Mouse (Mus musculus): ENCODE results near the gene Nlgn1. TPM values are rescaled to one million over a fixed set of nuclear protein-coding genes. Genes with fewer than 3 reads are reported as not detected.
"Not testable (repeated sequence)": the region's sequence is repeated elsewhere in the genome, so short reads cannot be mapped to it uniquely, and the experiment has no call there.

Nlgn1 gene
- total RNA-seq, 1 experiment from 2014 or later: not detected

- ATAC-seq (replicated peaks in 1 of 2; ENCODE audit: insufficient read depth in 1 of 2, low FRiP score in 2 of 2, low TSS enrichment in 1 of 2, low read depth in 1 of 2, poor library complexity in 2 of 2, severe bottlenecking in 2 of 2): no peak
These were observed 686.2 kb downstream of the Nlgn1 start for GRCm38 (mm10) chr3:25645895-25646691.

GRCm38 (mm10) chr3:25629198-25629597 lies 703.1 kb downstream of the Nlgn1 start:
- no peak for ATAC-seq (replicated peaks in 1 of 2; ENCODE audit: insufficient read depth in 1 of 2, low FRiP score in 2 of 2, low TSS enrichment in 1 of 2, low read depth in 1 of 2, poor library complexity in 2 of 2, severe bottlenecking in 2 of 2)

GRCm38 (mm10) chr3:25606597-25606996 lies 725.7 kb downstream of the Nlgn1 start:
- ATAC-seq (replicated peaks in 1 of 2; ENCODE audit: insufficient read depth in 1 of 2, low FRiP score in 2 of 2, low TSS enrichment in 1 of 2, low read depth in 1 of 2, poor library complexity in 2 of 2, severe bottlenecking in 2 of 2): no peak

- no peak for ATAC-seq (replicated peaks in 1 of 2; ENCODE audit: insufficient read depth in 1 of 2, low FRiP score in 2 of 2, low TSS enrichment in 1 of 2, low read depth in 1 of 2, poor library complexity in 2 of 2, severe bottlenecking in 2 of 2)
These were observed 734.7 kb downstream of the Nlgn1 start for GRCm38 (mm10) chr3:25597513-25597912.

- ATAC-seq (replicated peaks in 1 of 2; ENCODE audit: insufficient read depth in 1 of 2, low FRiP score in 2 of 2, low TSS enrichment in 1 of 2, low read depth in 1 of 2, poor library complexity in 2 of 2, severe bottlenecking in 2 of 2): no peak
These were observed 756.7 kb downstream of the Nlgn1 start for GRCm38 (mm10) chr3:25575526-25575925.

GRCm38 (mm10) chr3:25574840-25575239 lies 757.4 kb downstream of the Nlgn1 start:
- no peak for ATAC-seq (replicated peaks in 1 of 2; ENCODE audit: insufficient read depth in 1 of 2, low FRiP score in 2 of 2, low TSS enrichment in 1 of 2, low read depth in 1 of 2, poor library complexity in 2 of 2, severe bottlenecking in 2 of 2)

DNA sequence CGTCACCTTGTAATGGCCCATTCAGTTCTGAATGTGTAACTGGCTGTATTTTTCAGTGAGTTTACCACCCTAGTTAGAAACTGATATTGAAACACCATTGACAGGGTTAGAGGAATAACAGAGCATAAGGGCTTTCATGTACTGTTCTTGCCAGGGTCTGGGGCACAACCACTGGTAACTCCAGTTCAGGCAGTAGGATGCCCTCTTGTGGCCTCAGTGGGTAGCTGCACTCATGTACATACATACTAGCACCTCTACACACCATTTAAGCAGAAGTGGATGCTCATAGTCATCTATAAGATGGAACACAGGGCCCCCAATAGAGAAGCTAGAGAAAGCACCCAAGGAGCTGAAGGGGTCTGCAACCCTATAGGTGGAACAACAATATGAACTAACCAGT lies 773.7 kb downstream of the Nlgn1 start:
- ATAC-seq (replicated peaks in 1 of 2; ENCODE audit: insufficient read depth in 1 of 2, low FRiP score in 2 of 2, low TSS enrichment in 1 of 2, low read depth in 1 of 2, poor library complexity in 2 of 2, severe bottlenecking in 2 of 2): not testable (repeated sequence)

DNA sequence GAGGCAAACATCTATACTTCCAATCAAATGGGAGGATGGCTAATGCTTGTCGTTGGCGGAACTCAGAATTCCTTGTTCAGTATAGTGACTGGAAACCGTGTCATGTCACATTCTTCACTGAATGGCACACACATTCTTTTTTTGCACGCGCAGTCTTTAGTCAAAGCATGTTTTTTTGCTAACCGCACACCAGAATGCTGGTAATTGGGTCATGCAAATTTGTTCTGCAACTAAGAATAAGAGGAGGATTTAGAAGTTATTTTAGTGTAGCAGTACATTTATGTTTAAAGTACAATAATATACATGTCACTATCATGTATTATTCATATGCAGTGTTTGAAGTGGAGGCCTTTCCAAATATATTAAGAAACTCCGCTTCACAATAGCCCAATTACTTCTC lies 783.2 kb downstream of the Nlgn1 start:
- not testable (repeated sequence) for ATAC-seq (replicated peaks in 1 of 2; ENCODE audit: insufficient read depth in 1 of 2, low FRiP score in 2 of 2, low TSS enrichment in 1 of 2, low read depth in 1 of 2, poor library complexity in 2 of 2, severe bottlenecking in 2 of 2)

GRCm38 (mm10) chr3:25524236-25524635 lies 808.0 kb downstream of the Nlgn1 start:
- ATAC-seq (replicated peaks in 1 of 2; ENCODE audit: insufficient read depth in 1 of 2, low FRiP score in 2 of 2, low TSS enrichment in 1 of 2, low read depth in 1 of 2, poor library complexity in 2 of 2, severe bottlenecking in 2 of 2): not testable (repeated sequence)

DNA sequence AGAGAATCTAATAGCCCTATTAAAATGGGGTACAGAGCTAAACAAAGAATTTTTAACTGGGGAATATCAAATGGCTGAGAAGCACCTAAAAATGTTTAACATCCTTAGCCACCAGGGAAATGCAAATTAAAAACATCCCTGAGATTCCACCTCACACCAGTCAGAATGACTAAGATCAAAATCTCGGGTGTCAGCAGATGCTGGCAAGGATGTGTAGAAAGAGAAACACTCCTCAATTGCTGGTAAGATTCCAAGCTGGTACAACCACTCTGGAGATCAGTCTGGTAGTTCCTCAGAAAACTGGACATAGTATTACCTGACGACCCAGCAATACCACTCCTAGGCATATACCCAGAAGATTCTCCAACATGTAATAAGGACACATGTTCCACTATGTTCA lies 869.2 kb downstream of the Nlgn1 start:
- no peak for ATAC-seq (replicated peaks in 1 of 2; ENCODE audit: insufficient read depth in 1 of 2, low FRiP score in 2 of 2, low TSS enrichment in 1 of 2, low read depth in 1 of 2, poor library complexity in 2 of 2, severe bottlenecking in 2 of 2)

GRCm38 (mm10) chr3:25456250-25456860 lies 875.9 kb downstream of the Nlgn1 start:
- ATAC-seq (replicated peaks in 1 of 2; ENCODE audit: insufficient read depth in 1 of 2, low FRiP score in 2 of 2, low TSS enrichment in 1 of 2, low read depth in 1 of 2, poor library complexity in 2 of 2, severe bottlenecking in 2 of 2): no peak

- ATAC-seq (replicated peaks in 1 of 2; ENCODE audit: insufficient read depth in 1 of 2, low FRiP score in 2 of 2, low TSS enrichment in 1 of 2, low read depth in 1 of 2, poor library complexity in 2 of 2, severe bottlenecking in 2 of 2): no peak
These were observed 879.9 kb downstream of the Nlgn1 start for GRCm38 (mm10) chr3:25452314-25452713.

DNA sequence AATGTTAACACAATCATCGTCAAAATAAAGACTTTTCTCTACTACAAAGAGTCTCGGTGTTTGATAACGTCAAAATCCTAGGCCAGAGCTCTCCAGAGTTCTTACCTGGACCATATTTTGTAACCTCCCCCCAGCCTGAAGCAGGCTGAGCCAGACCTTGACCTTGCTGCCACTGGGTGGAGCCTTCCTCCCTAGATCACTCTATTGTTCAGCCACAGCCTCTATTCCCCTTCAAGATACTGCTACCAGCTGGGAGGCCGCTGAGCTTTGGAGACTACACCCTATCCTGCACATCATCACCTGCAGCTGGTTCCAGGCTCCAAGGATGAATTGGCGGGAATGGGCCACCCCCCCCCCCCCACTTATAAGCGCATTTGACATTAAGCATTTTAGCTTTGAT lies 881.8 kb downstream of the Nlgn1 start:
- ATAC-seq (replicated peaks in 1 of 2; ENCODE audit: insufficient read depth in 1 of 2, low FRiP score in 2 of 2, low TSS enrichment in 1 of 2, low read depth in 1 of 2, poor library complexity in 2 of 2, severe bottlenecking in 2 of 2): no peak

DNA sequence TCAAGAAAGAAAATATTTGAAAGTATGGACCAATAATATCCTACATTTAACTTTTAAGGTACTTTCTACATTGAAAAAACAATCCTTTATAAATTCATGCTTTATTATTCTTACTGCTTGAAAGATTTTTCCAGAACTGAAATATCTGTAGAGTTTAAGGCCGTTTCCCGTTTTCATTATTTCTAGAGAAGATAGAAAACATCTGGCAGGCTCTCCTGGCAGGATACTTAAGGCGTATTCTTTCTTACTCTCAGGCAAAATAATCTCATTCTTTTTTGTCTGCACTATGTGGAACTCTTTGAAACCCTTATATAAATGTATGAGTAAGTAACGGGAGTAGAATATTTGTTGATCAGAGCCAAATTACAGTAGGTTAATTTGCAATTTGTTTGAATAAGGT lies 882.9 kb downstream of the Nlgn1 start:
- no peak for ATAC-seq (replicated peaks in 1 of 2; ENCODE audit: insufficient read depth in 1 of 2, low FRiP score in 2 of 2, low TSS enrichment in 1 of 2, low read depth in 1 of 2, poor library complexity in 2 of 2, severe bottlenecking in 2 of 2)

- no peak for ATAC-seq (replicated peaks in 1 of 2; ENCODE audit: insufficient read depth in 1 of 2, low FRiP score in 2 of 2, low TSS enrichment in 1 of 2, low read depth in 1 of 2, poor library complexity in 2 of 2, severe bottlenecking in 2 of 2)
These were observed 885.1 kb downstream of the Nlgn1 start for GRCm38 (mm10) chr3:25447181-25447580.

- no peak for ATAC-seq (replicated peaks in 1 of 2; ENCODE audit: insufficient read depth in 1 of 2, low FRiP score in 2 of 2, low TSS enrichment in 1 of 2, low read depth in 1 of 2, poor library complexity in 2 of 2, severe bottlenecking in 2 of 2)
These were observed 888.6 kb downstream of the Nlgn1 start for GRCm38 (mm10) chr3:25443657-25444056.

DNA sequence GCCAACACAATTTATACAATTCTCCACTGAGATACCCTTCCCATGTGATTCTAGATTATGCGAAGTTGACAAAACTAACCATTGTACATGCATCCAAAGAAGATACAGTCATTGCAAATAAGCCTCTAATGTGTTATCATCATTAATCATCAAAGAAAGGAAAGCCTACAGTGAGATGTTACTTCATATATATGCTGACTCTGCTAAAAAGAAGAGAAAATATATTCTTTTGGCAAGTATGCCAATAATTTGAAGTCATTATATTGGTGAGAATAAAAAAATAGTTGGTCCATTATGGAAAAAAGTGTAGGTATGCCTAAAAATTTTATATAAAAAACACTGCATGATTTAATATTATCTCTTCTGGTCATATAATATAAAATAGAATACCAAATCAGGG lies 889.6 kb downstream of the Nlgn1 start:
- ATAC-seq (replicated peaks in 1 of 2; ENCODE audit: insufficient read depth in 1 of 2, low FRiP score in 2 of 2, low TSS enrichment in 1 of 2, low read depth in 1 of 2, poor library complexity in 2 of 2, severe bottlenecking in 2 of 2): no peak

GRCm38 (mm10) chr3:25426931-25427330 lies 905.3 kb downstream of the Nlgn1 start:
- ATAC-seq (replicated peaks in 1 of 2; ENCODE audit: insufficient read depth in 1 of 2, low FRiP score in 2 of 2, low TSS enrichment in 1 of 2, low read depth in 1 of 2, poor library complexity in 2 of 2, severe bottlenecking in 2 of 2): no peak

GRCm38 (mm10) chr3:25412003-25412402 lies 920.3 kb downstream of the Nlgn1 start:
- ATAC-seq (replicated peaks in 1 of 2; ENCODE audit: insufficient read depth in 1 of 2, low FRiP score in 2 of 2, low TSS enrichment in 1 of 2, low read depth in 1 of 2, poor library complexity in 2 of 2, severe bottlenecking in 2 of 2): no peak
